Mouse (Mus musculus): ENCODE results near the gene Mtss1l. TPM values are rescaled to one million over a fixed set of nuclear protein-coding genes. Genes with fewer than 3 reads are reported as not detected.
"Not testable (repeated sequence)": the region's sequence is repeated elsewhere in the genome, so short reads cannot be mapped to it uniquely, and the experiment has no call there.

Mtss1l gene
- total RNA-seq, 1 experiment from 2014 or later, result 1.5 TPM

DNA sequence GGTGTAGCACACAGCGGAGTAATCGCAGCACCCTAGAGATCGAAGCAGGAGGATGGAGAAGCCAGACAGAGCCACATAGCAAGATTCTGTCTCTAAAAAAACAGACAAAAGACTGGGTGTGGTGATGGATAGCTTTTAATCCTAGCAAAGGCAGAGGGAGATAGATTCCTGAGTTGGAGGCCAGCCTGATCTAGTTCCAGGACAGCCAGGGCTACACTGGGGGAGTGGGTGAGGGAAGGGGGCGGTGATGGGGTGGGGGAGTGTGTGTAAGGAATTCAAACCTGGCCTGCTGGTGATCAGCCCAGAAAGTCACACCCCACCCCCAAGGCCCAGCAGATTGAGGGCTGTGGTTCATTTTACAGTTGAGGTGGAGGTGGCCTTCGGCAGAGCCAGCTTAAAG lies 34.9 kb downstream of the Mtss1l start:
- no peak for ATAC-seq (replicated peaks in 1 of 2; ENCODE audit: insufficient read depth in 1 of 2, low FRiP score in 2 of 2, low TSS enrichment in 1 of 2, low read depth in 1 of 2, poor library complexity in 2 of 2, severe bottlenecking in 2 of 2)

DNA sequence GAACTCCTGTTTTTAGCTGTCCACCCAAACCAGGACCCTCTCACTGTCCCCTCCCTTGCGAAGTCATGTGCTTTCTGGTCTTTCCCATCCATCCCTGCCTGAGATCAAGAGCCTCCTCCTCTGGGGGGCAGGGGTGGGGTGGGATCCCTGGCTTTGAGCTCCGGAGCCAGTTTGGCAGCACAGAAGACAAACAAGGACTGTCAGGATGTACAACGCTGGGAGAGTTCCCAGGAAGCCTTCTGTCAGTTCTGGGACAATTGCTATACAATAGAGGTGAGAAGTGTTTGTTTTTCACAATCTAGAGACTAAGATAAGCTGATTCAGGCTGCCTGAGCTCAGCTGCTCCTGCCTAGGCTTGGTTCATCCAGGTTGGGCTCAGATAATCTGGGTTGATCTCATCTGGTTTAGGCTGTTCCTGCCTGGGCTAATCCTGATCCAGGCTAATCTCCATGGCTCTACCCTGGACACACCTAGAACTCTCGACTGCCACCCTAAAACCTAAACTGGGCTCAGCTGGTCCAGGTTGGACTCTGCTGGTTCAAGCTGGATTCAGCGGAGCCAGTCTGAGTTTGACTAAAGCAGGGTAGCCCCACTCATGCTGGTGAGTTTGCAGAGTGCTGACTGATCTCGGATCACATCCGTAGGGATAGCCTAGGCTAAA lies 39.1 kb downstream of the Mtss1l start:
- ATAC-seq (replicated peaks in 1 of 2; ENCODE audit: insufficient read depth in 1 of 2, low FRiP score in 2 of 2, low TSS enrichment in 1 of 2, low read depth in 1 of 2, poor library complexity in 2 of 2, severe bottlenecking in 2 of 2), result no peak

DNA sequence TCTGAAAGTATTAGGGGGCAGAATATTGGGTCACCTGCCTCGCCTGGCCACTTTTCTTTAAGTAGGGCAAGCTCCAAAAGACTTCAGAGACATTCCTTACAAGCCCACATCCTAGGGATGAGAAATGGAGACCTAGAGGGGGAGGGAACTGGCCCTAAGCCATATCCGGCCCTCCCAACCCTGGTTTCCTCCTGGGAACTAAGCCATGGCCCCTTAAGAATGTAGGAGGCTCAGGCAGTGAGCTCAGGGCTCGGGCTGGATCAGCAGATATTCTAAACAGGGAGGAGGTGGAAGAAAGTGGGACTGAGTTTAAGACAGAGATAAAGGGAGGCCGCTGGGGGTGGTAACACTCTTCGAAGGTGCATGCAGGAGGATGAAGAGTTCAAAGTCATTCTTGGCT lies 39.9 kb downstream of the Mtss1l start:
- ATAC-seq (replicated peaks in 1 of 2; ENCODE audit: insufficient read depth in 1 of 2, low FRiP score in 2 of 2, low TSS enrichment in 1 of 2, low read depth in 1 of 2, poor library complexity in 2 of 2, severe bottlenecking in 2 of 2), result no peak

DNA sequence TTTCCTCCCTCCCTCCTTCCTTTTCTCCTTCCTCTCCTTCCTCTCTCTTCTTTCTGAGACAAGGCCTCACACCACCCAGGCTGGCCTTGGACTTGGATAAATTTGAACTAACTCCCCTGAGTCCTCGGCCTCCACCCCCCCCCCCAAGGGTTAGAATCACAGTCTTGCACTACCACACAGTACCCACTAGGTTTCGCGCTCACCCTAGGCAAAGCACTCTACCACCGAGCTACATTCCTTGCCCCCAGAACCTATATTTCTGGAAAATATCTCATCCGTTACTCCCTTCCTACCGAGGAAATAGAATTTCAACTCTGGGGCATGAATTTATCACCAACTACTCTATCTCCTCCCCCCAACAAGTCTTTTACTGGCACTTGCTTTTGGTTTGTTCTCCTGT lies 40.7 kb downstream of the Mtss1l start:
- ATAC-seq (replicated peaks in 1 of 2; ENCODE audit: insufficient read depth in 1 of 2, low FRiP score in 2 of 2, low TSS enrichment in 1 of 2, low read depth in 1 of 2, poor library complexity in 2 of 2, severe bottlenecking in 2 of 2), result no peak

DNA sequence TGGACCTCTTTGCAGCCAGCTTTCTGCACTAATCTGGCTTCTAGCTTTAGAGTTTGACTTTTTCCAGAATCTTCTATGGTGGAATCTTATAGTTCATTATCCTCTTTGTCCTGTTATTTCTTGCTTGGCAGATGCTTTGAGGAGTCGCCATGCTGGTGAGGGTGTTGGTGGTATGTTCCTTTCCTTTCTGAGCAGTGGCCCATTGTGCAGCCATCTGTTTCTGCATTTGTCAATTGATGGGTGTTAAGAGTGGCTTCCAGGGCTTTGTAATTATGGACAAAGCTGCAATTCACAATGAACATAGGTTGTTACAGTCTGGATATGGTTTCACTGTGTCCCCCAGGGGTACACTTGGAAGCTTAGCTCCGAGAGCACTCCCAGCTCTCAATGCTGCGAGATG lies 43.4 kb downstream of the Mtss1l start:
- no peak for ATAC-seq (replicated peaks in 1 of 2; ENCODE audit: insufficient read depth in 1 of 2, low FRiP score in 2 of 2, low TSS enrichment in 1 of 2, low read depth in 1 of 2, poor library complexity in 2 of 2, severe bottlenecking in 2 of 2)

DNA sequence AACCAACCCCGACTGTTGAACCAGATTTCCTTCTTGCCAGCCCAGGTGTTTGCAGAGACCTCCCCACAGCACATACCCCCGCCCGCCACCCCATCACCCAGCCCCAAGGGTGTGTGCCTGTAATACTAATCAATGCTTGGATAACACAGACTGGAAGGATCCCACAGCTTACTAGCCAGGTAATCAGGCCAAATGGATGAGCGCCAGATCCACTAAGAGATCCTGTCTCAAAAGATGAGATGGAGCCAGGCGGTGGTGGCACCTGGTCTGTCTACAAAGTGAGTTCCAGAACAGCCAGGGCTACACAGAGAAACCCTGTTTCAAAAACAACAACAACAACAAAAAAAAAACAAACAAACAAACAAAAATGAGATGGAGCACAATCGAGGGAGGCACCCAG lies 46.0 kb downstream of the Mtss1l start:
- ATAC-seq (replicated peaks in 1 of 2; ENCODE audit: insufficient read depth in 1 of 2, low FRiP score in 2 of 2, low TSS enrichment in 1 of 2, low read depth in 1 of 2, poor library complexity in 2 of 2, severe bottlenecking in 2 of 2), result no peak

DNA sequence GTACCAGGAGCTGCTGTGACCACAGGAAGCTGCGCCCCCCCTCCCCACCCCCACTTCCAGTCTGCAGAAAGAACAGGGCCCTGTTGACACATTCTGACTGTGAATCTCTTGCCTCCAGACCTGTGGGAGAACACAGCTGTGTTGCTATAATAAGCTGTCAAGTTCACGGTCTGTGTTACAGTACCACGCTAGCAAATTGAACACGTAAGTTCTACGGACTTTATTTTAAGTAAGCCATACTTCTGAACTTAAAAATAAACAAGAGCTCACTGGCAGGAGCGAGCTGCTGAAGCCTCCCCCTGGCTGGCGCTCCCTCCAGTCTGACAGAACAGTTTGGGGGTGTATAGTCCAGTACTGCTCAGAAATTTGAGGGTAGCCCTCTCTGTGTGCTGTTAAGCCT lies 51.2 kb downstream of the Mtss1l start:
- ATAC-seq (replicated peaks in 1 of 2; ENCODE audit: insufficient read depth in 1 of 2, low FRiP score in 2 of 2, low TSS enrichment in 1 of 2, low read depth in 1 of 2, poor library complexity in 2 of 2, severe bottlenecking in 2 of 2), result no peak

DNA sequence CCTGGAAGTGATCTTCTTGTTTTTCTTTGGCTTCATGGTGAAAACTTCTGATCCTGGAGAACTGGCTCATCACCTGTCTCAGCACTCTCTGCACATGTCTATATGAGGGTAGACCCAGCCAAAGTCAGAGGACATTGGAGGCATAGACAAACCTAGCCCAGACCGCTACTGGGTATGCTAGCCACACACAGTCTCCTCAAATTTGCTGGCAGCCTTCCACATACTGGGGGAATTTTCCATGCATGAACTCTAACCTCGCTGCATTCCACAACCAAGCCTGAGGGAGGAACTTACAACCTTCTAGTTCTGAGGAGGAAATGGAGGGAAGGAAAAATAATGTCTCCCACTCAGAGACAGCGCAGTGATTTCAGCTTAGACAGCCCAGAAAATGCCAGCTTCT lies 52.8 kb downstream of the Mtss1l start:
- no peak for ATAC-seq (replicated peaks in 1 of 2; ENCODE audit: insufficient read depth in 1 of 2, low FRiP score in 2 of 2, low TSS enrichment in 1 of 2, low read depth in 1 of 2, poor library complexity in 2 of 2, severe bottlenecking in 2 of 2)

DNA sequence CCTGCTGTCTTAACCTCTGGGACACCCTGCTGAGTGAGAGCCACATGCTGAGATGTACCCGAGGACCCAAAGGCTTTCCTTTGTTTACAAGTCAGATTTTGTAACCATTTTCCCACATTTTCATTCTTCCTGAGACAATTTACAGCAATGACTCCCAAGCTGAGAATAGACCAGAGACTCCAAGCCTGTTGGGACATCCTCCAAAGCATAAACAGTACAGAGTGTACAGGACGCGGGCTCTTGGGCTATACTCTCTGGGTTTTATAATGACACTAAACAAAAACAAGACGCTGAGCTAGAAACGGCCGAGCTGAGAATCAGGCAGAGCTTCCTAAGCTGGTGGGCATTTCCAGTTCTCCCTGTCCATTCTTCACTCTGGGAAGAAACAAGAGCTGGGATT lies 53.4 kb downstream of the Mtss1l start:
- ATAC-seq (replicated peaks in 1 of 2; ENCODE audit: insufficient read depth in 1 of 2, low FRiP score in 2 of 2, low TSS enrichment in 1 of 2, low read depth in 1 of 2, poor library complexity in 2 of 2, severe bottlenecking in 2 of 2), result no peak

DNA sequence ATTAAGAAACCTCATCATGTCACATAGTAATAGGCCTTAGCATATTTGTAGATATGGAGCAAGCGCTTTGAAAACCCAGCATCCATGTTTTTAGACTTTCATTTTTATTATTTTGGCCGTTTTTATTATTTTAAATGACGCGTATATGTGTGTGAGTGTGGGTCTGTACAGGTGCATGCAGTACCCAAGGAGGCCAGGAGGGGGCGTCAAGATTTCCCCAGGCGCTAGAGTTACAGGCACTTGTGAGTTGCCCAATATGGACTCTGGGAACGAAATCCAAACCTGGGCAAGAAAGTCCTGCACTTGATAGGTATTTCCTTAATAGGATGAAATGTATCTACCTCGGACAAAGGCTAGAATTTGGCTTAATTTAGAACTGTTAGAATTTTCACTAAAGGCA lies 54.0 kb downstream of the Mtss1l start:
- ATAC-seq (replicated peaks in 1 of 2; ENCODE audit: insufficient read depth in 1 of 2, low FRiP score in 2 of 2, low TSS enrichment in 1 of 2, low read depth in 1 of 2, poor library complexity in 2 of 2, severe bottlenecking in 2 of 2), result no peak

DNA sequence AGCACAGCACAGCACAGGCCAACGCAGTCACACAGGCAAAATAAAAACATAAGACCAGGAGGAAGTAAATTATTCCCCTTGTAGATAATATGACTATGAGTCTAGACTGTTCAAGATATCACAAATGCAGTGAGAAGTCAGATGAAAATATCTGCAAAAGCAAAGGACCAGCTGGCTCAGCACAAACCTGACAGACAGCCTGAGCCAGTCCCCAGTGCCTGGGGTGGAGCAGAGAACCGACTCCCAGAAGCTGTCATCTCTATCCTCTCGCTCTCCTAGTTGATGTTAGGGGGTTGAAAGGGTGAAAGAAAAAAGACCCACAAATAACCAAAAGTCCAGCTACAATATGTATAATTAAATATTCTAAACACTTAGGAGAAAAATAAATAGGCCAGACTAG lies 54.4 kb downstream of the Mtss1l start:
- ATAC-seq (replicated peaks in 1 of 2; ENCODE audit: insufficient read depth in 1 of 2, low FRiP score in 2 of 2, low TSS enrichment in 1 of 2, low read depth in 1 of 2, poor library complexity in 2 of 2, severe bottlenecking in 2 of 2), result no peak

DNA sequence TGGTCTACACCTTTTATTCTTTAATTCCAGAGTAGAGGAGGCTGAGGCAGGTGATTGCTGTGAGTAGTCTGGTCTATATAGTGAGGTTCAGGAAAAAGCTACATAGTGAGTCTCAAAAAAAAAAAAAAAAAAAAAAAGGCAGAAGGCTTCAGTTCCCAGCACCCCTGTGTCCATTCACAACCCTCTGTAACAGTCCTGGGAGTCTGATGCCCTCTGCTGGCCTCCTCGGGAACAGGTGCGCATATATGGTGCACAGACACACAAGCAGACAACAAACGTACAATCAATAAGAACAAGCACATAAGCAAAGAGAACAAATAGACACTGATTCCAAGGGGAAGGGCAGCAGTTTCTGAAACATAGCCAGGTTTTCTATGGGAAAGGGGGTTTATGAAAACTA lies 55.1 kb downstream of the Mtss1l start:
- no peak for ATAC-seq (replicated peaks in 1 of 2; ENCODE audit: insufficient read depth in 1 of 2, low FRiP score in 2 of 2, low TSS enrichment in 1 of 2, low read depth in 1 of 2, poor library complexity in 2 of 2, severe bottlenecking in 2 of 2)

DNA sequence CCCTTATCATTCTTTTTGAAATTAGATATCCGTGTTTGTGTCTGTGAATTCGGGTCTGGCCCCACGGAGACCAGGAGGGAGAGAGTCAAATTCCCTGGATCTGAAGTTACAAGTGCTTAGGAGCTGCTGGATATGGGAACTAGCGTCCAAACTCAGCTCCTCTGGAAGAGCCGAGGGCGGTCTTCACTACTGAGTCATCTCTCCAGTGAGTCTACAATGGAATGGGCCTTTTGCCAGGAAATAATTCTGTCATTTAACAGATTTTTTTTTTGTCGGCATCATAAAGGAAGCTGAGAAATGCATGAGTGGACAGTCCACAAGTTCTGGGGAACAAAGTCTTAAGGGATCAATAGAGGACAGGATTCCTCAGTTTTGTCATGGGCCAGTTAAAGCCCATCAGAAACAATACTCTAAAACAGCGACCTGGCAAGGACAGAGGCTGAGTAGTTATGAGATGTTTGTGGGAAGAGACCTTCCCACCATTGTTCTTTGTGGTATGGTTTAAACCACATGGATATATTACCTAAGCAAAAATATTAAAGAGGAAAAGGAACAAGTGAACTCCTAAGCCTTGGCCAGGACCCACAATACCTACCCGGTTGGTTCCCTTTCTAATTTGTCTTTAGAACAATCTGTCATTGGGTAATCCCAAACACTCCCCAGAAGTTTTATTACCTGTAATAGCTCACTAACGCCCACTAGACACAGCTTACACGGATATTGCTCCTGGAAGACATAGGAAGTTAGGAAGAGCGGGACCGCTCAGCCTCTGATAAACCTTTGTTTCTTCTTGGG lies 58.8 kb downstream of the Mtss1l start:
- ATAC-seq (replicated peaks in 1 of 2; ENCODE audit: insufficient read depth in 1 of 2, low FRiP score in 2 of 2, low TSS enrichment in 1 of 2, low read depth in 1 of 2, poor library complexity in 2 of 2, severe bottlenecking in 2 of 2), result no peak

DNA sequence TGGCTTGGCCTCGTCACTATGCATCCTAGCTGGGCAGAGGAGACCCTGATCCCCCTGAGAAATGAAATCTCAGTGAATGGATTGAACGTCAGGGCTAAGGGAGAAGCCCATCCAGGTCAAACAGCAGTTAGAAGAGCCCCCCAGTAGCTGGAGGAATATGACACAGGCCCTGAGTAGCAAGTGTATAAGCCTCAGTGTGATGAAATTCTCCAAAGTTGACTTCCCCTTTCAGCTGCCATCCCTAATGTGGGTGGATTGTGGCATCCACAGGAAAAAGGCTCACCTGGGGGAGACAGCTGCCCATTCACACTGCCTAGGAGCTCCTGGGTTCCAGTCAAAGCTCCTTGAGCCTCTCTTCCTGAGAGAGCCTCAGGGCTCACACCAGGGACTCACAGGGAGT lies 64.1 kb downstream of the Mtss1l start:
- peak in 1 of 2 experiments; percentile 42; a peak in 1 of 4 replicates for ATAC-seq (replicated peaks in 1 of 2; ENCODE audit: insufficient read depth in 1 of 2, low FRiP score in 2 of 2, low TSS enrichment in 1 of 2, low read depth in 1 of 2, poor library complexity in 2 of 2, severe bottlenecking in 2 of 2)

DNA sequence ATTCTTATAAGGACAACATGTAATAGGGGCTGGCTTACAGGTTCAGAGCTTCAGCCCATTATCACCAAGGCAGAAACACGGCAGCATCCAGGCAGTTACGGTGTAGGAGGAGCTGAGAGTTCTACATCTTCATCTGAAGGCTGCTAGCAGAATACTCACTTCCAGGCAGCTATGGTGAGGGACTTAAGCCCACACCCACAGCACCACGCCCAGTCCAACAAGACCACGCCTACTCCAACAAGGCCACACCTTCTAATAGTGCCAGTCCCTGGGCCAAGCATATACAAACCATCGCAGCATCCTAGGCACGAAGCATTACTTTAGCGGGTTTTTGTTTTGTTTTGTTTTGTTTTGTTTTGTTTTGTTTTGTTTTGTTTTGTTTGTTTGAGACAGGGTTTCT lies 65.2 kb downstream of the Mtss1l start:
- ATAC-seq (replicated peaks in 1 of 2; ENCODE audit: insufficient read depth in 1 of 2, low FRiP score in 2 of 2, low TSS enrichment in 1 of 2, low read depth in 1 of 2, poor library complexity in 2 of 2, severe bottlenecking in 2 of 2), result not testable (repeated sequence)

DNA sequence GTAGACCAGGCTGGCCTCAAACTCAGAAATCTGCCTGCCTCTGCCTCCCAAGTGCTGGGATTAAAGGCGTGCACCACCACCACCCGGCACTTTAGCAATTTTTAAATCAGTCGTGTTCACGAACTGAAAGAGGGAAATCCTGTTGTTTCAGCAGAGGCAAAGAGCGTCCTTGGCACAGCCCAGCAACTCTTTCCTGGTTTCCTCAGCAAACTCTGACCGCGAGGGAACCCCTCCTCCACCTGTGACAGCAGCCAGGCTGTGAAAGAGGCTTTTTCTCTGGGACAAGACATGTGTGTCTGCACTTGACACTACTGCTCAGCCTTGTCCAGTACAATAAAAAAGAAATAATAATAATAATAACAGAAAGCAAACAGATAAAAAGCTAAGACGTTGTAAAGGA lies 65.7 kb downstream of the Mtss1l start:
- no peak for ATAC-seq (replicated peaks in 1 of 2; ENCODE audit: insufficient read depth in 1 of 2, low FRiP score in 2 of 2, low TSS enrichment in 1 of 2, low read depth in 1 of 2, poor library complexity in 2 of 2, severe bottlenecking in 2 of 2)

DNA sequence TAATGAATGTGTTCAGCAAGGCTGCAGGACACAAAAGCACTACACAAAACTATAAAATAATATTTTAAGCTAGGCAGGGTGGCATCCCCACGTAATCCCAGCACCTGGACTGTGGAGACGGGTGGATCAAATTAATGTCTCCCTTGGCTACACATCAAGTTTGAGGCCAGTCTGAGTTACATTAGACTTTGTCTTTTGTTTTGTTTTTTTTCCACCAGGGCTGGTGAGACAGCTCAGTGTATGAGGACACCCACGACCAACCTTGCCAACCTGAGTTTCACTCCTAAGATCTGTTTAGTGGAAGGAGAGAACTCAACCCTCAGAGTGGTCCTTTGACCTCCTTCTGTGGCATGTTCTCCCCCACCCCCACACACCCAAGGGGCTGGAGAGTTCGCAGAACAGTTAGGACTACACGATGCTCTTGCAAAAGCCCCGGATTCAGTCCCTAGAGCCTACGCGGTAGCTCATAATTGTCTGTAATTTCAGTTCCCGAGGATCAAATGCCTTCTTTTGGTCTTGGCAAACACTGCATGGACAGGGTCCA lies 66.2 kb downstream of the Mtss1l start:
- no peak for ATAC-seq (replicated peaks in 1 of 2; ENCODE audit: insufficient read depth in 1 of 2, low FRiP score in 2 of 2, low TSS enrichment in 1 of 2, low read depth in 1 of 2, poor library complexity in 2 of 2, severe bottlenecking in 2 of 2)

DNA sequence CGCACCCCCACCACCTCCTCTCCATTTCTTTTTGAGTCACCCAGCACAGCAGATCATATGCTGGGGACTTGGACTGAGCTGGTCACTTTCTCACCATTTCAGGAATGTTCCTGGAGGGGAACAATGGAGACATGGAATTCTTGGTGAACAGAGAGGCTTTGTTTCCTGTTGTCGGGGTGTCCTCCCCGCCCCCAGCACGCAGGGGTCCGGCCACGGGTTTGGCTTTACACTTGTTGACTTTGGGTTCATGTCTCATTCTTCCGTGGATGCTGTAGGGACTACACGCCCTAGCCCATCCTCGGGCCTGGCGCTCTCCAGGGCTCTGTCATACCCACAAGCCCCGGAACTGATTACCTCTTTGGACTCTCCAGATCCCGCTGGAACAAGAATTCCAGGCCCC lies 67.7 kb downstream of the Mtss1l start:
- ATAC-seq (replicated peaks in 1 of 2; ENCODE audit: insufficient read depth in 1 of 2, low FRiP score in 2 of 2, low TSS enrichment in 1 of 2, low read depth in 1 of 2, poor library complexity in 2 of 2, severe bottlenecking in 2 of 2), result no peak

DNA sequence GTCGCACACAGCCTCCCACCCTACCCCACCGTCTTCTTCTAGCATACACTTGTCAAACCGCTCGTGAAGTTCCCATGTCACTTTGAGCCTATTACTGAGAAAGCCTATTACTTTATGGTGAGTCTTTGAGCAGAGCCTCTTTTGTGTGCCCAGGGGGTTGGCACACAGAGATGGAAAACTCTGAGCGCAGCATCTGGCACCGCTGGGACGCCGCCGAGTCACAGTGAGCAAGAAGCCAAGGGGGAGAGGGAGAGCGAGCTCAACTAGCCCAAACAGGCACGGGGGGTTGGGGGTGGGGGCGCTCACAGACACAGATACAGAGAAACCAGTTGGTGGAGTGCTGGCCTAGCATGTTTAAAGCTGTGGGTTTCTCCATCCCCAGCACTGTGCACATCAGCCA lies 68.3 kb downstream of the Mtss1l start:
- ATAC-seq (replicated peaks in 1 of 2; ENCODE audit: insufficient read depth in 1 of 2, low FRiP score in 2 of 2, low TSS enrichment in 1 of 2, low read depth in 1 of 2, poor library complexity in 2 of 2, severe bottlenecking in 2 of 2), result no peak

Data from hematopoietic stem cell, adult 5-6 weeks (primary cell).